Mouse (Mus musculus): ENCODE data around the gene Dnajc13. TPM values are rescaled to one million over a fixed set of nuclear protein-coding genes. Genes with fewer than 3 reads are reported as not detected.

The Dnajc13 gene
- polyA plus RNA-seq, 1 experiment from 2014 or later = 23.1 TPM

- Histone ChIP-seq H3K9ac (no peak overlapping the region), H3K27me3 (replicated peaks) (no peaks in the 10 kb centered on the region), H3K4me2 (no peak overlapping the region), H3K4me3 (no peak overlapping the region), H3K27ac (ENCODE audit: poor library complexity, severe bottlenecking) (no peak overlapping the region), H3K9me3 (replicated peaks) (no peaks in the 10 kb centered on the region), H3K36me3 (peaks cover 4% of the 10 kb centered on the region; the same call in 1 of the 2 replicates), H3K4me1 (replicated peaks) (peaks cover 9% of the 10 kb centered on the region; the same call in 1 of the 2 replicates)
- 40% methylated on average over 5 of the region's 5 CpGs for WGBS
- no peak for ATAC-seq (ENCODE audit: insufficient number of reproducible peaks, low FRiP score)
These were observed 139.1 kb downstream of the Dnajc13 start for GRCm38 (mm10) chr9:104123622-104124021.

GRCm38 (mm10) chr9:104123101-104123500 lies 139.6 kb downstream of the Dnajc13 start:
- Histone ChIP-seq H3K9me3 (replicated peaks) (no peaks in the 10 kb centered on the region), H3K4me3 (no peak overlapping the region), H3K9ac (no peak overlapping the region), H3K27me3 (replicated peaks) (no peaks in the 10 kb centered on the region), H3K27ac (ENCODE audit: poor library complexity, severe bottlenecking) (no peak overlapping the region), H3K36me3 (peaks cover 4% of the 10 kb centered on the region; the same call in 1 of the 2 replicates), H3K4me2 (no peak overlapping the region), H3K4me1 (replicated peaks) (peaks cover 9% of the 10 kb centered on the region; the same call in 1 of the 2 replicates)
- no peak for ATAC-seq (ENCODE audit: insufficient number of reproducible peaks, low FRiP score)
- WGBS = 70% methylated on average over 5 of the region's 5 CpGs

GRCm38 (mm10) chr9:104109151-104109550 lies 153.6 kb downstream of the Dnajc13 start:
- 92% methylated on average over 5 of the region's 5 CpGs for WGBS
- Histone ChIP-seq H3K27me3 (replicated peaks) (no peaks in the 10 kb centered on the region), H3K4me3 (no peak overlapping the region), H3K9ac (no peak overlapping the region), H3K4me1 (replicated peaks) (peaks cover 17% of the 10 kb centered on the region), H3K9me3 (replicated peaks) (peaks cover 4% of the 10 kb centered on the region; the same call in 1 of the 2 replicates), H3K27ac (ENCODE audit: poor library complexity, severe bottlenecking) (no peak overlapping the region), H3K4me2 (no peak overlapping the region), H3K36me3 (no peaks in the 10 kb centered on the region)
- no peak for ATAC-seq (ENCODE audit: insufficient number of reproducible peaks, low FRiP score)

GRCm38 (mm10) chr9:104108571-104109143 lies 154.1 kb downstream of the Dnajc13 start:
- no peak overlapping the region for H3K9ac ChIP-seq
- H3K9me3 ChIP-seq (replicated peaks) = peaks cover 4% of the 10 kb centered on the region; the same call in 1 of the 2 replicates
- H3K4me2 ChIP-seq = no peak overlapping the region
- WGBS = 66% methylated on average over 2 of the region's 2 CpGs
- H3K36me3 ChIP-seq = no peaks in the 10 kb centered on the region
- no peak overlapping the region for H3K27ac ChIP-seq (ENCODE audit: poor library complexity, severe bottlenecking)
- H3K4me1 ChIP-seq (replicated peaks) = peaks cover 17% of the 10 kb centered on the region
- H3K4me3 ChIP-seq = no peak overlapping the region
- no peaks in the 10 kb centered on the region for H3K27me3 ChIP-seq (replicated peaks)
- peak; percentile 54 for ATAC-seq (ENCODE audit: insufficient number of reproducible peaks, low FRiP score)

- H3K36me3 ChIP-seq = no peaks in the 10 kb centered on the region
- H3K9me3 ChIP-seq (replicated peaks) = peaks cover 4% of the 10 kb centered on the region; the same call in 1 of the 2 replicates
- peak; percentile 41; the same call in 1 of the 2 replicates for ATAC-seq (ENCODE audit: insufficient number of reproducible peaks, low FRiP score)
- peaks cover 17% of the 10 kb centered on the region for H3K4me1 ChIP-seq (replicated peaks)
- no peak overlapping the region for H3K9ac ChIP-seq
- no peak overlapping the region for H3K4me3 ChIP-seq
- H3K27ac ChIP-seq (ENCODE audit: poor library complexity, severe bottlenecking) = 0 out of 2 replicates have a peak overlapping the region, but pooled peaks have one; percentile 6
- no peak overlapping the region for H3K4me2 ChIP-seq
- no peaks in the 10 kb centered on the region for H3K27me3 ChIP-seq (replicated peaks)
- 26% methylated on average over 6 of the region's 6 CpGs for WGBS
These were observed 155.2 kb downstream of the Dnajc13 start for GRCm38 (mm10) chr9:104107482-104107881.

GRCm38 (mm10) chr9:104106930-104107329 lies 155.8 kb downstream of the Dnajc13 start:
- 0 out of 2 replicates have a peak overlapping the region, but pooled peaks have one; percentile 6 for H3K27ac ChIP-seq (ENCODE audit: poor library complexity, severe bottlenecking)
- 68% methylated on average over 9 of the region's 9 CpGs for WGBS
- peaks cover 4% of the 10 kb centered on the region; the same call in 1 of the 2 replicates for H3K9me3 ChIP-seq (replicated peaks)

GRCm38 (mm10) chr9:104104986-104105385 lies 157.7 kb downstream of the Dnajc13 start:
- Histone ChIP-seq H3K36me3 (no peaks in the 10 kb centered on the region), H3K4me1 (replicated peaks) (peaks cover 25% of the 10 kb centered on the region), H3K4me3 (no peak overlapping the region), H3K9ac (no peak overlapping the region), H3K27ac (ENCODE audit: poor library complexity, severe bottlenecking) (no peak overlapping the region), H3K9me3 (replicated peaks) (no peaks in the 10 kb centered on the region), H3K4me2 (no peak overlapping the region), H3K27me3 (replicated peaks) (no peaks in the 10 kb centered on the region)
- ATAC-seq (ENCODE audit: insufficient number of reproducible peaks, low FRiP score) = no peak
- 75% methylated on average over 2 of the region's 2 CpGs for WGBS

More at GRCm38 (mm10) chr9:104106930-104107329, 155.8 kb downstream of the Dnajc13 start:
- Histone ChIP-seq H3K9ac (no peak overlapping the region), H3K4me1 (replicated peaks) (peaks cover 23% of the 10 kb centered on the region), H3K4me3 (no peak overlapping the region), H3K4me2 (no peak overlapping the region), H3K36me3 (no peaks in the 10 kb centered on the region), H3K27me3 (replicated peaks) (no peaks in the 10 kb centered on the region)
- ATAC-seq (ENCODE audit: insufficient number of reproducible peaks, low FRiP score) = no peak

GRCm38 (mm10) chr9:104102901-104103300 lies 159.8 kb downstream of the Dnajc13 start:
- ATAC-seq (ENCODE audit: insufficient number of reproducible peaks, low FRiP score) = no peak
- 60% methylated on average over 2 of the region's 2 CpGs for WGBS
- no peaks in the 10 kb centered on the region for H3K27me3 ChIP-seq (replicated peaks)
- no peak overlapping the region for H3K4me3 ChIP-seq
- peaks cover 15% of the 10 kb centered on the region; the same call in 1 of the 2 replicates for H3K4me1 ChIP-seq (replicated peaks)
- H3K27ac ChIP-seq (ENCODE audit: poor library complexity, severe bottlenecking) = no peak overlapping the region
- H3K9ac ChIP-seq = no peak overlapping the region
- no peak overlapping the region for H3K4me2 ChIP-seq
- H3K36me3 ChIP-seq = peaks cover 3% of the 10 kb centered on the region; the same call in 1 of the 2 replicates
- H3K9me3 ChIP-seq (replicated peaks) = no peaks in the 10 kb centered on the region

GRCm38 (mm10) chr9:104102301-104102700 lies 160.4 kb downstream of the Dnajc13 start:
- Histone ChIP-seq H3K36me3 (peaks cover 3% of the 10 kb centered on the region; the same call in 1 of the 2 replicates), H3K27me3 (replicated peaks) (no peaks in the 10 kb centered on the region), H3K4me3 (no peak overlapping the region), H3K27ac (ENCODE audit: poor library complexity, severe bottlenecking) (no peak overlapping the region), H3K9me3 (replicated peaks) (no peaks in the 10 kb centered on the region), H3K4me1 (replicated peaks) (peaks cover 12% of the 10 kb centered on the region; the same call in 1 of the 2 replicates), H3K4me2 (no peak overlapping the region), H3K9ac (no peak overlapping the region)
- no peak for ATAC-seq (ENCODE audit: insufficient number of reproducible peaks, low FRiP score)
- 18% methylated on average over 6 of the region's 6 CpGs for WGBS

GRCm38 (mm10) chr9:104101458-104101857 lies 161.3 kb downstream of the Dnajc13 start:
- no peaks in the 10 kb centered on the region for H3K9me3 ChIP-seq (replicated peaks)
- no peak overlapping the region for H3K27ac ChIP-seq (ENCODE audit: poor library complexity, severe bottlenecking)
- WGBS = 43% methylated on average over 3 of the region's 3 CpGs
- peaks cover 8% of the 10 kb centered on the region; the same call in 1 of the 2 replicates for H3K4me1 ChIP-seq (replicated peaks)
- H3K27me3 ChIP-seq (replicated peaks) = no peaks in the 10 kb centered on the region
- H3K9ac ChIP-seq = no peak overlapping the region
- H3K4me2 ChIP-seq = no peak overlapping the region
- peaks cover 3% of the 10 kb centered on the region; the same call in 1 of the 2 replicates for H3K36me3 ChIP-seq
- no peak for ATAC-seq (ENCODE audit: insufficient number of reproducible peaks, low FRiP score)
- H3K4me3 ChIP-seq = no peak overlapping the region
